Mouse (Mus musculus) frontal cortex, adult (tissue): Measurements from ENCODE around the gene Tbr1.
A peak's percentile ranks its signal among the peaks of the same experiment; 100 is the strongest.

Experiments used
- ATAC-seq: cut with Nextera tagmentation; 2 replicates; pipeline ENCODE4 v1.9.2; 2017; ENCODE audit warnings: mild to moderate bottlenecking, moderate library complexity, mixed read lengths; ENCODE audit not compliant: low TSS enrichment

Tbr1 gene

GRCm38 (mm10) chr2:61802656-61803251 is at the start of gene Tbr1:
Tbr1 (plus strand) TSS chr2:61802930.
- peak; percentile 48 for ATAC-seq

GRCm38 (mm10) chr2:61754989-61755388 is 47.7 kb upstream of the Tbr1 start:
- ATAC-seq: no peak

- no peak for ATAC-seq
Measured at GRCm38 (mm10) chr2:61759234-61759855, 43.4 kb upstream of the Tbr1 start.

- ATAC-seq: no peak
Measured at GRCm38 (mm10) chr2:61760044-61760443, 42.7 kb upstream of the Tbr1 start.

- ATAC-seq: no peak
Measured at GRCm38 (mm10) chr2:61764470-61765105, 38.1 kb upstream of the Tbr1 start.

GRCm38 (mm10) chr2:61765526-61765925 is 37.2 kb upstream of the Tbr1 start:
- 0 out of 2 replicates have a peak, but pooled peaks have one; percentile 44 for ATAC-seq

- no peak for ATAC-seq
Measured at GRCm38 (mm10) chr2:61780794-61781193, 21.9 kb upstream of the Tbr1 start.

GRCm38 (mm10) chr2:61794960-61795359 is 7.8 kb upstream of the Tbr1 start:
- ATAC-seq: no peak

- ATAC-seq: no peak
Measured at GRCm38 (mm10) chr2:61798048-61798447, 4.7 kb upstream of the Tbr1 start.

GRCm38 (mm10) chr2:61803443-61804367 is 975 bp downstream of the Tbr1 start:
- ATAC-seq: peak; percentile 31

- peak; percentile 24 for ATAC-seq
Measured at GRCm38 (mm10) chr2:61804382-61804840, 1.7 kb downstream of the Tbr1 start.

- ATAC-seq: peak; percentile 10; the same call in 1 of the 2 replicates
Measured at GRCm38 (mm10) chr2:61804841-61805540, 2.3 kb downstream of the Tbr1 start.

- ATAC-seq: no peak
Measured at GRCm38 (mm10) chr2:61805541-61806345, 3.0 kb downstream of the Tbr1 start.

GRCm38 (mm10) chr2:61806346-61806825 is 3.7 kb downstream of the Tbr1 start:
- ATAC-seq: no peak

- ATAC-seq: no peak
Measured at GRCm38 (mm10) chr2:61807151-61807550, 4.4 kb downstream of the Tbr1 start.

- no peak for ATAC-seq
Measured at GRCm38 (mm10) chr2:61807781-61808180, 5.1 kb downstream of the Tbr1 start.

- ATAC-seq: no peak
Measured at GRCm38 (mm10) chr2:61808776-61809175, 6.0 kb downstream of the Tbr1 start.

- ATAC-seq: no peak
Measured at GRCm38 (mm10) chr2:61809381-61809780, 6.7 kb downstream of the Tbr1 start.

GRCm38 (mm10) chr2:61810751-61811150 is 8.0 kb downstream of the Tbr1 start:
- ATAC-seq: no peak

- ATAC-seq: no peak
Measured at GRCm38 (mm10) chr2:61811163-61811506, 8.4 kb downstream of the Tbr1 start.
